Mouse (Mus musculus) large intestine, adult 2 months (tissue): Measurements from ENCODE around the gene Ptpru. TPM values are rescaled to one million over a fixed set of nuclear protein-coding genes. Genes with fewer than 3 reads are reported as not detected.

Source experiments
- DNase-seq: peaks from one replicate; pipeline ENCODE4 v3.0.0-alpha.2; 2012; ENCODE audit warnings: low read depth, low spot score
- WGBS: fragments of 180-500 bp; shearing (Covaris S2); methylation state at CpG from one replicate; pipeline ENCODE4 v1.1.7; 2018; 5-methylcytosine and 5-hydroxymethylcytosine counted together
- polyA plus RNA-seq: library from polyadenylated mRNA; depleted of rRNA; stranded (reverse); fragments of >200 nt; gene quantifications from 2 replicates; pipeline ENCODE4 v1.2.3, GENCODE M21; 2012; rRNA removed

Gene Ptpru
- polyA plus RNA-seq, result 2.3 and 3.5 TPM in 2 replicates

GRCm38 (mm10) chr4:131837872-131838524 is at the start of gene Ptpru:
Ptpru (minus strand) TSS chr4:131838288.
- DNase-seq, result no peak
- under 1% methylated on average over 72 of the region's 72 CpGs for WGBS

- 60% methylated on average over 6 of the region's 6 CpGs for WGBS
- DNase-seq, result no peak
Measured at GRCm38 (mm10) chr4:131885376-131885775, 47.3 kb upstream of the Ptpru start.

GRCm38 (mm10) chr4:131883571-131883970 is 45.5 kb upstream of the Ptpru start:
- 52% methylated on average over 6 of the region's 6 CpGs for WGBS
- no peak for DNase-seq

GRCm38 (mm10) chr4:131881306-131881705 is 43.2 kb upstream of the Ptpru start:
- DNase-seq, result no peak
- WGBS, result 55% methylated on average over 7 of the region's 7 CpGs

GRCm38 (mm10) chr4:131879692-131880091 is 41.6 kb upstream of the Ptpru start:
- DNase-seq, result no peak
- WGBS, result 35% methylated on average over 1 of the region's 1 CpGs

GRCm38 (mm10) chr4:131876836-131877235 is 38.7 kb upstream of the Ptpru start:
- no peak for DNase-seq
- WGBS, result 58% methylated on average over 2 of the region's 2 CpGs

- 18% methylated on average over 3 of the region's 3 CpGs for whole genome bisulfite sequencing
- no peak for DNase-seq
Measured at GRCm38 (mm10) chr4:131875242-131875641, 37.2 kb upstream of the Ptpru start.

GRCm38 (mm10) chr4:131874567-131874966 is 36.5 kb upstream of the Ptpru start:
- under 1% methylated on average over 11 of the region's 11 CpGs for WGBS

GRCm38 (mm10) chr4:131874169-131874536 is 36.1 kb upstream of the Ptpru start:
- DNase-seq, result no peak
- WGBS, result 1% methylated on average over 20 of the region's 20 CpGs

More at GRCm38 (mm10) chr4:131874567-131874966, 36.5 kb upstream of the Ptpru start:
- no peak for DNase-seq

GRCm38 (mm10) chr4:131873293-131874168 is 35.4 kb upstream of the Ptpru start, which contains the start of gene Srsf4:
Srsf4 (plus strand) TSS chr4:131873617.
- WGBS, result 1% methylated on average over 113 of the region's 116 CpGs
- DNase-seq, result peak; percentile 71

- 3% methylated on average over 11 of the region's 11 CpGs for WGBS
- DNase-seq, result no peak
Measured at GRCm38 (mm10) chr4:131872672-131873292, 34.7 kb upstream of the Ptpru start.

- DNase-seq, result no peak
- WGBS, result 73% methylated on average over 4 of the region's 4 CpGs
Measured at GRCm38 (mm10) chr4:131861341-131861739, 23.3 kb upstream of the Ptpru start.

GRCm38 (mm10) chr4:131860492-131861340 is 22.6 kb upstream of the Ptpru start:
- DNase-seq, result no peak
- 44% methylated on average over 15 of the region's 15 CpGs for WGBS

GRCm38 (mm10) chr4:131854950-131855349 is 16.9 kb upstream of the Ptpru start:
- no peak for DNase-seq
- WGBS, result 80% methylated on average over 5 of the region's 5 CpGs

- WGBS, result 8% methylated on average over 5 of the region's 5 CpGs
- no peak for DNase-seq
Measured at GRCm38 (mm10) chr4:131849986-131850638, 12.0 kb upstream of the Ptpru start.

GRCm38 (mm10) chr4:131848082-131848481 is 10.0 kb upstream of the Ptpru start:
- no peak for DNase-seq
- 86% methylated on average over 6 of the region's 6 CpGs for WGBS

- WGBS, result 40% methylated on average over 8 of the region's 8 CpGs
- peak; percentile 80 for DNase-seq
Measured at GRCm38 (mm10) chr4:131845991-131846778, 8.1 kb upstream of the Ptpru start.

- under 1% methylated on average over 37 of the region's 37 CpGs for WGBS
- DNase-seq, result no peak
Measured at GRCm38 (mm10) chr4:131843290-131843743, 5.2 kb upstream of the Ptpru start, which contains the start of gene Mecr. Mecr (plus strand) TSS chr4:131843470.
